Mouse (Mus musculus): ENCODE data around the gene Padi3. TPM values are rescaled to one million over a fixed set of nuclear protein-coding genes. Genes with fewer than 3 reads are reported as not detected.

Gene Padi3
- polyA plus RNA-seq, 1 experiment from 2014 or later = 0.28 TPM

DNA sequence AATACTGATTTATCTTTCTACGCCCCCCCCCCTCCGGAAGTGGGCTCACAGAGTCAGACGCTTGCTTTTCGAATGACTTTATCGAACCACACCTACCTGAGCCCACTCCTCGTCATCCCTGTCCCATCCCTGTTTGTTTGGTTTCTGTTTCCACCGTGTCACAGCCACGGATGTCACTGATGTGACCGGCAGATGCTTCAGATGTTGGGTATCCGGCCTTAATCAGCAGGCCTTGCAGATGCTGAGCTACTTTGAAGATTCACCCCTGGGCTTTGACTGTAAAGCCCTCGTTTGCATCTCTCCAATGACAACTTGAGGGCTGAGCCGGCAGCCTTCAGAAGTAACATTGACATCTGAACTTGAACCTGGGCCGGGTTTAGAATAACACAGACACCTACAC, 33.8 kb downstream of the Padi3 start:
- no peak overlapping the region for H3K4me2 ChIP-seq (ENCODE audit: low read depth, low read length)
- H3K9ac ChIP-seq (ENCODE audit: low read length) = no peak overlapping the region
- ATAC-seq (ENCODE audit: low read depth) = no peak
- no peak overlapping the region for H3K4me3 ChIP-seq (ENCODE audit: low read length)
- no peaks in the 10 kb centered on the region for H3K36me3 ChIP-seq (ENCODE audit: control insufficient read depth, insufficient read depth, low read length)
- WGBS = 62% methylated on average over 13 of the region's 13 CpGs
- peaks cover 10% of the 10 kb centered on the region; the same call in 1 of the 2 replicates for H3K4me1 ChIP-seq (replicated peaks; ENCODE audit: control insufficient read depth, insufficient read depth, low read length)
- H3K27me3 ChIP-seq (ENCODE audit: control insufficient read depth, insufficient read depth, low read depth, low read length) = no peaks in the 10 kb centered on the region
- no peak overlapping the region for H3K27ac ChIP-seq (ENCODE audit: low read length)
- no peaks in the 10 kb centered on the region for H3K9me3 ChIP-seq (ENCODE audit: control insufficient read depth, low read length)

- no peak overlapping the region for H3K9ac ChIP-seq (ENCODE audit: low read length)
- peaks cover 10% of the 10 kb centered on the region; the same call in 1 of the 2 replicates for H3K4me1 ChIP-seq (replicated peaks; ENCODE audit: control insufficient read depth, insufficient read depth, low read length)
- H3K27me3 ChIP-seq (ENCODE audit: control insufficient read depth, insufficient read depth, low read depth, low read length) = no peaks in the 10 kb centered on the region
- no peak overlapping the region for H3K4me2 ChIP-seq (ENCODE audit: low read depth, low read length)
- WGBS = 65% methylated on average over 10 of the region's 10 CpGs
- no peaks in the 10 kb centered on the region for H3K36me3 ChIP-seq (ENCODE audit: control insufficient read depth, insufficient read depth, low read length)
- H3K4me3 ChIP-seq (ENCODE audit: low read length) = no peak overlapping the region
- H3K27ac ChIP-seq (ENCODE audit: low read length) = no peak overlapping the region
- no peaks in the 10 kb centered on the region for H3K9me3 ChIP-seq (ENCODE audit: control insufficient read depth, low read length)
- ATAC-seq (ENCODE audit: low read depth) = no peak
These were observed 34.6 kb downstream of the Padi3 start for GRCm38 (mm10) chr4:140775876-140776275.

GRCm38 (mm10) chr4:140774893-140775292, 35.6 kb downstream of the Padi3 start:
- WGBS = 88% methylated on average over 9 of the region's 9 CpGs
- ATAC-seq (ENCODE audit: low read depth) = no peak
- H3K36me3 ChIP-seq (ENCODE audit: control insufficient read depth, insufficient read depth, low read length) = no peaks in the 10 kb centered on the region

GRCm38 (mm10) chr4:140774025-140774800, 36.2 kb downstream of the Padi3 start, which contains the start of gene Padi4:
Gene Padi4 (minus strand): TSS chr4:140774236.
- H3K27me3 ChIP-seq (ENCODE audit: control insufficient read depth, insufficient read depth, low read depth, low read length) = no peaks in the 10 kb centered on the region
- ATAC-seq (ENCODE audit: low read depth) = no peak
- H3K4me2 ChIP-seq (ENCODE audit: low read depth, low read length) = no peak within 1 kb of the TSS
- no peaks in the 10 kb centered on the region for H3K9me3 ChIP-seq (ENCODE audit: control insufficient read depth, low read length)
- no peak within 1 kb of the TSS for H3K4me3 ChIP-seq (ENCODE audit: low read length)
- no peak within 1 kb of the TSS for H3K27ac ChIP-seq (ENCODE audit: low read length)
- no peaks in the 10 kb centered on the region; the same call in 1 of the 2 replicates for H3K4me1 ChIP-seq (replicated peaks; ENCODE audit: control insufficient read depth, insufficient read depth, low read length)
- H3K9ac ChIP-seq (ENCODE audit: low read length) = no peak within 1 kb of the TSS
- no peaks in the 10 kb centered on the region for H3K36me3 ChIP-seq (ENCODE audit: control insufficient read depth, insufficient read depth, low read length)
- 81% methylated on average over 21 of the region's 21 CpGs for WGBS

More at GRCm38 (mm10) chr4:140774893-140775292, 35.6 kb downstream of the Padi3 start:
- Histone ChIP-seq H3K9me3 (ENCODE audit: control insufficient read depth, low read length) (no peaks in the 10 kb centered on the region), H3K27ac (ENCODE audit: low read length) (no peak overlapping the region), H3K9ac (ENCODE audit: low read length) (no peak overlapping the region), H3K27me3 (ENCODE audit: control insufficient read depth, insufficient read depth, low read depth, low read length) (no peaks in the 10 kb centered on the region), H3K4me3 (ENCODE audit: low read length) (no peak overlapping the region), H3K4me2 (ENCODE audit: low read depth, low read length) (no peak overlapping the region), H3K4me1 (replicated peaks; ENCODE audit: control insufficient read depth, insufficient read depth, low read length) (peaks cover 2% of the 10 kb centered on the region; the same call in 1 of the 2 replicates)

DNA sequence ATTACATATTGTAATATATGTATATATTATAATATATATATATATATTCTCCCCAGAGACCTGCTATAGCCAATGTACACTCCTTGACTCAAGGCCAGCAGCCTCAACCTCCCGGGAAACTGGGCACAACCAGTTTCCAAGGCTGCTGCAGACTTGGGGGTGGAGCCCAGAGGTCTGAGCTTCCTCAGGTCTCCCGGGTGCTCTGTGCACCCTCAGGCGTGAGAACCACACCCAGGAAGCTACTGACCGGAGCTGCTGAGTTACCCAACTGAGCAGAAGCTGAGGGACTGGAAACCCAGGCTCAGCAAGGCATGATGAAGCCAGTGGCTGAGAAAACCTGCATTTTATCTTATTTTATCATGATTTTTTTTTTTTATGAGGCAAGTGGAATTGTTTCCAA, 39.4 kb downstream of the Padi3 start:
- peak; percentile 43; the same call in 1 of the 2 replicates for ATAC-seq (ENCODE audit: low read depth)
- WGBS = 25% methylated on average over 4 of the region's 4 CpGs
- no peaks in the 10 kb centered on the region for H3K36me3 ChIP-seq (ENCODE audit: control insufficient read depth, insufficient read depth, low read length)

DNA sequence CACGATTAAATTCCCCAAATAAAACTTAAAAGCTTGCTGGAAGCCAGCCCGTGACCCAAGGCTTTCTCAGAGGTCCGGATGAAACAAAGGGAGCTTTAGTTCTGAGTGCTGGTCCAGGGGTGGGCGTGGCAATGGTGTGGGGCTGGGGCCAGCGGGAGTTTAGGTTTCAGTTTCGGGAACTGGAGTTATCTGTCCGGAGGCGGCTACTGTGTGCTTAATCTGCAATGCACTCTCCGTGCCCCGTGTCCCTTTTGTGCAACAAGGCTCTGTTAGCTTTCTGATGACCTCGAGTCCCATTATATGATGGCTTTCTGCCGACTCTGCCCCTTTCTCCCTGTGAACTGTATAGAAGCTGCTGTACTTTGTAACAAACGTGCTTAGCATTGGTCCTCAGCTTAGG, 40.0 kb downstream of the Padi3 start:
- ATAC-seq (ENCODE audit: low read depth) = peak; percentile 67
- WGBS = 8% methylated on average over 13 of the region's 13 CpGs
- H3K9ac ChIP-seq (ENCODE audit: low read length) = peak overlapping the region; percentile 48

More for the DNA sequence above, 39.4 kb downstream of the Padi3 start:
- no peak overlapping the region for H3K9ac ChIP-seq (ENCODE audit: low read length)
- H3K4me1 ChIP-seq (replicated peaks; ENCODE audit: control insufficient read depth, insufficient read depth, low read length) = no peaks in the 10 kb centered on the region; the same call in 1 of the 2 replicates
- no peak overlapping the region for H3K4me2 ChIP-seq (ENCODE audit: low read depth, low read length)
- no peaks in the 10 kb centered on the region for H3K27me3 ChIP-seq (ENCODE audit: control insufficient read depth, insufficient read depth, low read depth, low read length)
- no peak overlapping the region for H3K4me3 ChIP-seq (ENCODE audit: low read length)
- no peaks in the 10 kb centered on the region for H3K9me3 ChIP-seq (ENCODE audit: control insufficient read depth, low read length)
- no peak overlapping the region for H3K27ac ChIP-seq (ENCODE audit: low read length)

GRCm38 (mm10) chr4:140768973-140769372, 41.5 kb downstream of the Padi3 start:
- Histone ChIP-seq H3K27ac (ENCODE audit: low read length) (no peak overlapping the region), H3K4me3 (ENCODE audit: low read length) (no peak overlapping the region), H3K9ac (ENCODE audit: low read length) (no peak overlapping the region), H3K4me1 (replicated peaks; ENCODE audit: control insufficient read depth, insufficient read depth, low read length) (no peaks in the 10 kb centered on the region; the same call in 1 of the 2 replicates), H3K4me2 (ENCODE audit: low read depth, low read length) (no peak overlapping the region), H3K36me3 (ENCODE audit: control insufficient read depth, insufficient read depth, low read length) (no peaks in the 10 kb centered on the region), H3K27me3 (ENCODE audit: control insufficient read depth, insufficient read depth, low read depth, low read length) (no peaks in the 10 kb centered on the region), H3K9me3 (ENCODE audit: control insufficient read depth, low read length) (no peaks in the 10 kb centered on the region)
- ATAC-seq (ENCODE audit: low read depth) = no peak
- WGBS = 77% methylated on average over 5 of the region's 5 CpGs

More for the DNA sequence above, 40.0 kb downstream of the Padi3 start:
- Histone ChIP-seq H3K27ac (ENCODE audit: low read length) (peak overlapping the region; percentile 53), H3K36me3 (ENCODE audit: control insufficient read depth, insufficient read depth, low read length) (no peaks in the 10 kb centered on the region), H3K4me3 (ENCODE audit: low read length) (peak overlapping the region; percentile 51), H3K27me3 (ENCODE audit: control insufficient read depth, insufficient read depth, low read depth, low read length) (no peaks in the 10 kb centered on the region), H3K4me1 (replicated peaks; ENCODE audit: control insufficient read depth, insufficient read depth, low read length) (no peaks in the 10 kb centered on the region; the same call in 1 of the 2 replicates), H3K9me3 (ENCODE audit: control insufficient read depth, low read length) (no peaks in the 10 kb centered on the region), H3K4me2 (ENCODE audit: low read depth, low read length) (peak overlapping the region; percentile 63)

- no peaks in the 10 kb centered on the region; the same call in 1 of the 2 replicates for H3K4me1 ChIP-seq (replicated peaks; ENCODE audit: control insufficient read depth, insufficient read depth, low read length)
- no peak overlapping the region for H3K27ac ChIP-seq (ENCODE audit: low read length)
- WGBS = 68% methylated on average over 3 of the region's 3 CpGs
- no peaks in the 10 kb centered on the region for H3K27me3 ChIP-seq (ENCODE audit: control insufficient read depth, insufficient read depth, low read depth, low read length)
- H3K4me2 ChIP-seq (ENCODE audit: low read depth, low read length) = no peak overlapping the region
- no peaks in the 10 kb centered on the region for H3K9me3 ChIP-seq (ENCODE audit: control insufficient read depth, low read length)
- ATAC-seq (ENCODE audit: low read depth) = no peak
- no peak overlapping the region for H3K4me3 ChIP-seq (ENCODE audit: low read length)
- H3K9ac ChIP-seq (ENCODE audit: low read length) = no peak overlapping the region
- H3K36me3 ChIP-seq (ENCODE audit: control insufficient read depth, insufficient read depth, low read length) = no peaks in the 10 kb centered on the region
These were observed 44.5 kb downstream of the Padi3 start for GRCm38 (mm10) chr4:140765936-140766335.

- Histone ChIP-seq H3K4me3 (ENCODE audit: low read length) (no peak overlapping the region), H3K27me3 (ENCODE audit: control insufficient read depth, insufficient read depth, low read depth, low read length) (no peaks in the 10 kb centered on the region), H3K27ac (ENCODE audit: low read length) (no peak overlapping the region), H3K36me3 (ENCODE audit: control insufficient read depth, insufficient read depth, low read length) (no peaks in the 10 kb centered on the region), H3K9ac (ENCODE audit: low read length) (no peak overlapping the region), H3K4me2 (ENCODE audit: low read depth, low read length) (no peak overlapping the region), H3K4me1 (replicated peaks; ENCODE audit: control insufficient read depth, insufficient read depth, low read length) (no peaks in the 10 kb centered on the region), H3K9me3 (ENCODE audit: control insufficient read depth, low read length) (no peaks in the 10 kb centered on the region)
- WGBS = 13% methylated on average over 9 of the region's 9 CpGs
- no peak for ATAC-seq (ENCODE audit: low read depth)
These were observed 47.3 kb downstream of the Padi3 start for GRCm38 (mm10) chr4:140763158-140763557.

Measured in lung, embryonic 16.5 days (tissue).